Mouse (Mus musculus): Measurements from ENCODE around the gene 2300009A05Rik.

Gene 2300009A05Rik

GRCm38 (mm10) chr9:63348146-63348545 is 50.9 kb downstream of the 2300009A05Rik start:
- DNase-seq (ENCODE audit: low spot score in 2 of 2): no peak

DNA sequence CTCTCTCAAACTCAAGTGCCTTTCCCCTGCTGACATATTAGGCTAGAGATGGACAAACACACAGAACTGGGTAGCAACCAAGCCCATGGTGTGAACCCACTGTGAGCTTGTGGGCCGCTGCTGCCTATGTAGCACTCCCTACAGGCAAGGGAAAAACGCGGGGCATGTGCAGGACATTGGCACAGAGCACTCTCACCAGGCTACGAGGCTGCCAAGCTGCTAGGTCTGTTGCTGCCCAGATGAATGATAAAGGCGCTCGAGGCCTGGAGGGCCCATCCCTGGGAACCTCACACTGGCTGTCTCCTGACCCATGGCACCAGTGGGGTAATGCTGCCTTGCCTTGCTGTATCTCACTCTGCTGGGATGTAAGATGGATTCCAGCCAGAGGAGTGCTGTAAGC is 53.0 kb downstream of the 2300009A05Rik start:
- DNase-seq (ENCODE audit: low spot score in 2 of 2): no peak
